Mouse (Mus musculus): Measurements from ENCODE around the gene Nckap5.
A peak's percentile ranks its signal among the peaks of the same experiment; 100 is the strongest.

The Nckap5 gene

GRCm38 (mm10) chr1:126765506-126766170, 65.0 kb downstream of the Nckap5 start:
- no peak for DNase-seq (ENCODE audit: low read depth, low spot score)

DNA sequence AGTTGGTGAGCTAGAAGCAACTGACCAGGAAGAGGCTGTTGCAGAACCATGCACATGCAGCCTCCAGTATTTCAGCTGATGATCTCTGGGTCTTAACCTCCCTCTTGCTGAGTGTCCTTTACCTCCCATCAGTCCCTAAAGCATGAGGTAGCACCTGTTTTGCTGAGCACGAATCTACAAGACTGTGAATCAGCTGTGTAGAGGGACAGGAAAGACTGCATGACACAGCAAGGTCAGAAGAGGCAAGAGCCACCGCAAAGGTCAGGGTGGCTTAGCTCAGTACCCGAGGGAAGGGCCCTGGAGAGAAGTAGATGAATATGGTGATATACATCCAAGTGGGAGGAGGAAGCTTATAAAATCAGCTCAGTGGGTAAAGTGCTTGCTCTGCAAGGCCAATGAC, 66.4 kb downstream of the Nckap5 start:
- DNase-seq (ENCODE audit: low read depth, low spot score): no peak

DNA sequence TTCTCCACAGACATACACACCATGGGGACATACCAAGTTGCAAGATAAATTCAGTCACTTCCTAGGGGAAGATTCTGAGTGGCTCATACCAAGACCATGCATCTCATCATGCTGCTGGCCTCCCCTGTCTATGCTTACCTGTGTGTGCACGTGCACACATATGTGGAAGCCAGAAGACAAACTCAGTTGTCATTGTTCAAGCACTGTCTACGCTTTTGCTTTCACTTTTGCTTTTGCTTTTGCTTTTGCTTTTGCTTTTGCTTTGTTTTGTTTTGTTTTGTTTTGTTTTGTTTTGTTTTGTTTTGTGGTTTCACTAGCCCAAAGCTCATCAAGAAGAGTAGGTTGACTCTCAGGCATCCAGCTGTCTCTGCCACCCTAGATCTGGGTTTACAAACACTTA, 67.4 kb downstream of the Nckap5 start:
- peak; percentile 29 for DNase-seq (ENCODE audit: low read depth, low spot score)

- DNase-seq (ENCODE audit: low read depth, low spot score): no peak
Measured at GRCm38 (mm10) chr1:126760386-126760785, 70.2 kb downstream of the Nckap5 start.

- DNase-seq (ENCODE audit: low read depth, low spot score): no peak
Measured at GRCm38 (mm10) chr1:126755682-126756081, 74.9 kb downstream of the Nckap5 start.

DNA sequence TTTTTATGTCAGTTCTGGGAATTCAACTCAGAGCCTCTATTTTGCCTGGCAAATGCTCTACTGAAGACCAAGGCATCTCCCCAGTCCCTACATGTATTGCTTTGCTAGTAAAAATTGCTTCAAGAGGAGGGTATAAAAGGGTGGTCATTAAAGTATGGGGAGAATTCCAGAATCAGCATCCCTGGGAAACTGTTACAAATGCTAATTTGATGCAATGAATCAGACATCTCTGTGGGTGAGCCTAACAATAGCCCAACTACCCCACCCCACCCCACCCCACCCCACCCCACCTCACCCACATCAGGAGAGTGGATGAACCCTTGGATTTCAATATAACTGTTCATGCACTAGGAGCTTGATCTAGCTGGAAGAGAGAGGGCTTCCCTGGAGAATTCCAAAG, 77.0 kb downstream of the Nckap5 start:
- no peak for DNase-seq (ENCODE audit: low read depth, low spot score)

DNA sequence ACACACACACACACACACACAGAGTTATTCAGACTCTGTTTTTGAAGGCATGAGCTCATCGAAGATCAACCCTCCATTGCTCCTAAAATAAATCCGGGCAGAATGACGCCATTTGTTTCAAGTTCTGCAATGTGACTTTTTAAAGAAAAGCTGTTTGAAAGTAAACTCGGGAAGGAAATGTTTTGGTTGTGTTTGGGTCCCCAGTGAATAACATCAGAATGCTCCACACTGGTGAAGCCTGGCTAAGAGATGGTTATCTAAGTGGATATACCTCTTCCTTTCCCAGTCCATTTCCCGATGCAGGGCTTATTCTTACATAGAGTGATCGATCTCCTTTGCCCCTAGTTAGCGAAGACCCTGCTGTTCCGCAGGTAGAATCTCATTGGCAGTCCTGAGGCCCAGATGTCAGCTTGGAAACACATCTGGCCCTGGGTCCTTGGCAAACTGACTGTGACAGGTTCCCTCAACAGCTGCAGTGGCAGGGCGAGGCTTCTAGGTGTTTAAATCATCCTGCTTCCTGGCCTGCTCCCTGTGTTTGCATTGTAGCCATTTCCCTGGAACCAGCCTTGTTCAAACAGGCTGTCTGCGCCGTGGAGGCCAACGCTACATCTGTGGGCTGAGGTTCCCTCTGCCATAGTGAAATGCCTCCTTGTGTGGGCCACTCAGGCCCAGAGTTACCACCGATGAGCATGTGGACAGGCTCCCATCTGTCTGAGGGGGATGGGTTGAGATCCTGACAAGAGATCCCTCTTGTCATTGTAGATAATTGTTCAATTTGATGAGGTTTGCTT, 78.2 kb downstream of the Nckap5 start:
- DNase-seq (ENCODE audit: low read depth, low spot score): no peak

- DNase-seq (ENCODE audit: low read depth, low spot score): no peak
Measured at GRCm38 (mm10) chr1:126751137-126751536, 79.5 kb downstream of the Nckap5 start.

DNA sequence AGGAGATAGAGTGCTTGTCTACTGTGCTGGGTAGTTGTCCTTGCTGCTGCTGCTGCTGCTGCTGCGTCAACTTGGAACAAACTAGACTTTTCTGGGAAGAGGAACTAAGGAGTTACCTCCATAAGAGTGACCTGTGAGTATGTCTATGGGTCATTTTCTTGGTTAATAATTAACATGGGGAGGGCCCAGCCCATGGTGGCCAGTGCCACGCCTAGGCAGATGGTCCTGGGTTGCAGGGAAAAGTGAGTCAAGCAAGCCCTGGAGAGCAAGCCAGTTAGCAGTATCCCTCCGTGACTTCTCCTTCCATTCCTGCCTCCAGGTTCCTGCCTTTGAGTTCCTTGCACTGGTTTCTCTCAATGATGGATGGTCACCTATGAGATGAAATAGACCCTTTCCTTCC, 80.4 kb downstream of the Nckap5 start:
- DNase-seq (ENCODE audit: low read depth, low spot score): no peak

GRCm38 (mm10) chr1:126747914-126748313, 82.7 kb downstream of the Nckap5 start:
- DNase-seq (ENCODE audit: low read depth, low spot score): peak; percentile 19

DNA sequence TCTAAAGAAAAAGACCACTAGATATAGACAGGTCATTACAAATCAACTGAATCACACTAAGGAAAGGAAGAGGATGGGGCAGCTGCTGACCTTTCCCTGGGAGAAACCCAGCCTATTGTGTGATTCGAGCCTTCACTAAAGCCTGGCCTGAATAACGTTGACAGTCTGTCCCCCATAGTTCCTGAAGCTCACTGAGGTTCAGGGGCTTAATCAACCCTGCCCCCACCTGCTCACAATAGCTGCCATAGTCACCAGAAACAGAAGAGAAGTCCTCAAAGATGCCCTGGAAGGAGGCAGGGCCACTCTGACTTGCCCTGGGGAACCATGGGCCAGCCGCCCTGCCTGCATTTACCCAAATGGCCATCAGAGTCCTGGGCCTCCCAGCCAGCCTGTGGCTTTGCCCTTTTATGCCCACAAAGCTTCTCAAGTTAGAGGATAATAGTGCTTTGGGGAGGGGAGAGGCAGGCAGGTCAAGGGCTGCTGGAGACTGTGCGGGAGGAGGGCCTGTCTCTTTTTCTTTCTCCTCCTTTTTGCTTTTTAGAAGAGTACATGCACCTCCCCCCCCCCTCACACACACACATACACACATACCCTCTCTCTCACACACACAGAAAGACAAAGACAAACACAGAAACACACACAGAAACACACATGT, 85.0 kb downstream of the Nckap5 start:
- DNase-seq (ENCODE audit: low read depth, low spot score): peak; percentile 11

GRCm38 (mm10) chr1:126744631-126745305, 85.8 kb downstream of the Nckap5 start:
- no peak for DNase-seq (ENCODE audit: low read depth, low spot score)

- no peak for DNase-seq (ENCODE audit: low read depth, low spot score)
Measured at GRCm38 (mm10) chr1:126738291-126738640, 92.3 kb downstream of the Nckap5 start.

DNA sequence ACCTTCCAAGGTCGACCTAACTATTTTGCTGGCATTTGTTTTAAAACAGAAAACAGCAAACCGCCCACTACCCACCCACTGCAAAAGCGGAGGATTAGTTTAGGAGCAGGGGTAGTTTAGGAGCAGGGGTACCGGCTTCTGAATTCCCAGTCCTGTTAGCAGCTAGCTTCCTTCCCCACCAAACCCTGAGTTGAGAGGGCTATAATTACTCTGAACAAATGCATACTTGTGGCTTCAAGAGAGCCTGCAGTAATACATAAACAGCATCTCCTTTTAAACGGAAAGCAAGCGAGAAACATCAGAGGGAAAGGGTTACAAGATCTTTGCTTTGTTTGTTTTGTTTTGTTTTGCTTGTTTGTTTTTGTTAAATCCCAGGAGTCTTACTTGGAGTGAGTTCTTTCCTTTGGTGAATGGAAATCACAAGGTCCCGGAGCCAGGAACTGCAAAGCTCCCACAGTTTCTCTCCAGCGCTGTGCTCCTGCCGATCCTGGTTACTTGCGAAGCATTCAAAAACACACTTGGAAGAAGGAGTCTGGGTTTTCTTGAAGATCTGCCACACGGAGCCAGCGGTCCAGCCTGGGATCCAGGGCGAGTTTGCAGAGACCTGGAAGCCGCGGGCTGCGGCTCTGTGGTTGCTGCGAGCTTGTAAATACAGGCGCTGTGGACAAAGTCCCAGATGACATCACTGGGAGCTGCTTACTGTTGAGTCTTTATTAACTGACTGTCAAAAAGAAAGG, 92.9 kb downstream of the Nckap5 start:
- DNase-seq (ENCODE audit: low read depth, low spot score): no peak

GRCm38 (mm10) chr1:126731691-126732090, 98.9 kb downstream of the Nckap5 start:
- DNase-seq (ENCODE audit: low read depth, low spot score): no peak

DNA sequence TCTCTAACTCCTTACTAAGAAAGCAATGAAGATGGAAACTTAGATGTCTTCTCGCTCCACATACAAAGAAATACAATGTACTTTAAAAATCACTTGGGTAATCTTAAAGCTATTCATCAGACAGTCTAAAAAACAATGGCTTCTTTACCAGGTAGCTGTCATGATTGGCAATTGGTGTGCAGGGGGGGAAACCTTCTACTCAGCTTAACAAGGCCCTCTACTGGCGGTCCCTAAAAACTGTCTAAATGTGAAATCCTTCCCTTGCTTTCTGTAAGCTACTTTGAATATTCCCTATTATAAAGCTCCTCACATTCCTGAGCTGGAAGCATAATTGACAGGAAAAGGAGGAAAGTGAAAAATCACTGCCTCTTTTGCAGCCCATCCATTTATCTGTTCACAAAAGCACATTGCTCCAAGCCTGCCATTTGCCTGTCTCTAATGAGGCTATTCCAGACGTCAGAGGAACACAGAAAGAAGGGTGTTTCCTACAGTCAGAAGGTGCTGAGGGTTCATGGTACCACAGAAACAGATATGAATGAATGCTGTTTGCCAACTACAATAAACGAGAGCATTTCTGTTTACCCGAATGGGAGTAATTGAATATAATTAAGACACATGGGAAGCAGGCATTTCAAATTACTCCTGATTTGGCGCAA, 104.1 kb downstream of the Nckap5 start:
- DNase-seq (ENCODE audit: low read depth, low spot score): no peak

- no peak for DNase-seq (ENCODE audit: low read depth, low spot score)
Measured at GRCm38 (mm10) chr1:126725628-126726367, 104.8 kb downstream of the Nckap5 start.

DNA sequence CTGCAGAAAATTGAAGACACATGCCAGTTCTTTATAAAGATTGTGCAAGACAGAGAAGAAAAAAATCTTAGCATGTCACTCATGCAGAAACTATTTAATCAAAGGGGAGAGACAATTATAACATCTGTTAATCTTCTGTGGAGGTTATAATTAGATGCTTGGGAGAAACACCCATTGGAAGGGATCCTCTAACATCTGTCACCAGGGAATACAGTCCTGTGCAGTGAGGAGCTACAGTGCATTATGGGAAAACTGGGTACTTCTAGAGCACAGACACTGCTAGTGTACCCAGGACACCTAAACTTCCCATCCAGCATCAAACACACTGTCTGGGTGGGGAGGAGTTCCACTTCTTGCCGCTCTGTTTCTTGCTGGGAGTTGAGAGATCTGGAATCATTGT, 108.7 kb downstream of the Nckap5 start:
- no peak for DNase-seq (ENCODE audit: low read depth, low spot score)

DNA sequence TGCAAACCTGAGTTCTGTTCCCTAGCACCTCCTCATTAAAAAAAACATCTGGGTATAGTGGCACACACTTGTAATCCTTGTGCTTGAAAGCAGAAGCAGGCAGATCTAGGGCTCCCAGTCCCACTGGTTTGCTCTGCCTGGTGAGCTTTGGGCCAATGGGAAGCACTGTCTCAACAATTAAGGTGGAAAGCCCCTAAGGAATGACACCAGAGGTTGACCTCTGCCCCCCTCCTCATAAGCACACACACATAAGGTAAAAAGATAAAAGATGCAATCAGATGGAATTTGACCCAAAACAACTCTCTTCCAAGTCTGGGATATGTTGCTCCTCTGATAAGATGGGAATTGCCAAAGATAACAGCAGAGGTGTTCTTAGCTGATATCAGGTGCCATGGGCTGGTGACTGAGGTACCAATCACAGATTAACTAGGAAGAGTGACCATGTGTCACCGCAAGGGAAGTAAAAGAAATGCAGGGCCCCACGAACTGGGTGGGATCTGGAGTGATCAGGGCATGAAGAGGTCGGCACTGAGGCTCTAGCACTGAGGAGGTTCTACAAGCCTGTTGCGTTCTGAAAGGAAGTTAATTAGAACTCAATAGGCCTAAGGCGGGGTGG, 110.8 kb downstream of the Nckap5 start:
- DNase-seq (ENCODE audit: low read depth, low spot score): no peak

- no peak for DNase-seq (ENCODE audit: low read depth, low spot score)
Measured at GRCm38 (mm10) chr1:126706611-126707010, 124.0 kb downstream of the Nckap5 start.
